Mouse (Mus musculus) heart, postnatal 36 days (tissue): ENCODE measurements around the gene Pef1. TPM values are rescaled to one million over a fixed set of nuclear protein-coding genes. Genes with fewer than 3 reads are reported as not detected.

Experiments used
- DNase-seq, 2 experiments: peaks; one replicate each; pipeline ENCODE4 v3.0.0; 2021 to 2022
- intact Hi-C: fragments of 180-260 bp; cut with DNase I; formaldehyde crosslinking; loops from one replicate; pipeline ENCODE4 v1.15.1; 2025
- total RNA-seq, 2 experiments: library from RNA; stranded (reverse); gene quantifications; 2 replicates each; pipeline ENCODE4 v1.2.3; 2021

Gene Pef1
- total RNA-seq, 2 experiments from 2014 or later: 37.5 to 37.6 TPM

- peak; percentile 94 to 99 for DNase-seq
- intact Hi-C loops: loop anchor here (1.0 to 2.0 kb wide), 4 partner anchors 51 to 386 kb away; no protein-coding TSS in a partner anchor
Measured at GRCm38 (mm10) chr4:130087293-130087692, 15.1 kb upstream of the Pef1 start.

- DNase-seq: no peak
- intact Hi-C loops: no loop called here
Measured at GRCm38 (mm10) chr4:130095137-130095536, 7.2 kb upstream of the Pef1 start.

- intact Hi-C loops: no loop called here
- DNase-seq: no peak
Measured at GRCm38 (mm10) chr4:130101183-130101582, 1.2 kb upstream of the Pef1 start.

GRCm38 (mm10) chr4:130103632-130104031 is 1.3 kb downstream of the Pef1 start:
- intact Hi-C loops: no loop called here
- no peak for DNase-seq

GRCm38 (mm10) chr4:130104584-130104983 is 2.2 kb downstream of the Pef1 start:
- intact Hi-C loops: no loop called here
- no peak for DNase-seq

GRCm38 (mm10) chr4:130107065-130107443 is 4.7 kb downstream of the Pef1 start:
- no peak for DNase-seq
- intact Hi-C loops: no loop called here

GRCm38 (mm10) chr4:130107444-130108131 is 5.2 kb downstream of the Pef1 start:
- intact Hi-C loops: no loop called here
- DNase-seq: peak; percentile 100

GRCm38 (mm10) chr4:130108929-130109328 is 6.6 kb downstream of the Pef1 start:
- no peak for DNase-seq
- intact Hi-C loops: no loop called here

- intact Hi-C loops: no loop called here
- no peak for DNase-seq
Measured at GRCm38 (mm10) chr4:130109666-130110065, 7.3 kb downstream of the Pef1 start.

GRCm38 (mm10) chr4:130110091-130110490 is 7.7 kb downstream of the Pef1 start:
- intact Hi-C loops: no loop called here
- DNase-seq: no peak

- intact Hi-C loops: no loop called here
- peak; percentile 46 to 52 for DNase-seq
Measured at GRCm38 (mm10) chr4:130112299-130112698, 9.9 kb downstream of the Pef1 start.

- intact Hi-C loops: no loop called here
- no peak for DNase-seq
Measured at GRCm38 (mm10) chr4:130112732-130113131, 10.4 kb downstream of the Pef1 start.

GRCm38 (mm10) chr4:130120752-130121151 is 18.4 kb downstream of the Pef1 start:
- no peak for DNase-seq
- intact Hi-C loops: no loop called here

- DNase-seq: no peak
Measured at GRCm38 (mm10) chr4:130121560-130121959, 19.2 kb downstream of the Pef1 start.

GRCm38 (mm10) chr4:130123020-130123419 is 20.7 kb downstream of the Pef1 start:
- intact Hi-C loops: no loop called here
- no peak for DNase-seq

More at GRCm38 (mm10) chr4:130121560-130121959, 19.2 kb downstream of the Pef1 start:
- intact Hi-C loops: no loop called here

- DNase-seq: no peak
- intact Hi-C loops: no loop called here
Measured at GRCm38 (mm10) chr4:130124110-130124509, 21.8 kb downstream of the Pef1 start.

GRCm38 (mm10) chr4:130125164-130125563 is 22.8 kb downstream of the Pef1 start:
- intact Hi-C loops: no loop called here
- DNase-seq: no peak

- intact Hi-C loops: no loop called here
- no peak for DNase-seq
Measured at GRCm38 (mm10) chr4:130125935-130126334, 23.6 kb downstream of the Pef1 start.

- DNase-seq: no peak
- intact Hi-C loops: no loop called here
Measured at GRCm38 (mm10) chr4:130128907-130129306, 26.5 kb downstream of the Pef1 start.

- intact Hi-C loops: no loop called here
- DNase-seq: no peak
Measured at GRCm38 (mm10) chr4:130130082-130130481, 27.7 kb downstream of the Pef1 start.

GRCm38 (mm10) chr4:130130641-130131350 is 28.4 kb downstream of the Pef1 start:
- DNase-seq: no peak
- intact Hi-C loops: no loop called here

- intact Hi-C loops: no loop called here
Measured at GRCm38 (mm10) chr4:130131448-130132105, 29.2 kb downstream of the Pef1 start.

More at GRCm38 (mm10) chr4:130131448-130132105, 29.2 kb downstream of the Pef1 start:
- DNase-seq: no peak
